Mouse (Mus musculus) E14TG2a.4 (cell line): ENCODE results near the gene Ccdc157.

ENCODE experiments used
- CTCF ChIP-seq: conservative IDR thresholded peaks from 2 replicates; pipeline ENCODE4 v1.5.1; 2014; ENCODE audit warnings: low read length
- NANOG ChIP-seq: IDR thresholded peaks from 2 replicates; pipeline ENCODE4 v1.6.1; 2014; ENCODE audit warnings: borderline replicate concordance, low read length, mixed read lengths

- TF ChIP-seq CTCF (peak; percentile 45), NANOG (no peak)
Observed at GRCm38 (mm10) chr11:4209556-4209955, 49.5 kb upstream of the Ccdc157 start.
